Mouse (Mus musculus) heart, postnatal 36 days (tissue): ENCODE results near the gene Zfp668. TPM values are rescaled to one million over a fixed set of nuclear protein-coding genes. Genes with fewer than 3 reads are reported as not detected.
"Not testable (repeated sequence)": the region's sequence is repeated elsewhere in the genome, so short reads cannot be mapped to it uniquely, and the experiment has no call there.

Experiments
- DNase-seq, 2 experiments: peaks; one replicate each; pipeline ENCODE4 v3.0.0; 2021 to 2022
- intact Hi-C: fragments of 180-260 bp; cut with DNase I; formaldehyde crosslinking; loops from one replicate; pipeline ENCODE4 v1.15.1; 2025
- total RNA-seq, 2 experiments: library from RNA; stranded (reverse); gene quantifications; 2 replicates each; pipeline ENCODE4 v1.2.3; 2021

Gene Zfp668
- total RNA-seq, 2 experiments from 2014 or later: 3.9 to 4.3 TPM

DNA sequence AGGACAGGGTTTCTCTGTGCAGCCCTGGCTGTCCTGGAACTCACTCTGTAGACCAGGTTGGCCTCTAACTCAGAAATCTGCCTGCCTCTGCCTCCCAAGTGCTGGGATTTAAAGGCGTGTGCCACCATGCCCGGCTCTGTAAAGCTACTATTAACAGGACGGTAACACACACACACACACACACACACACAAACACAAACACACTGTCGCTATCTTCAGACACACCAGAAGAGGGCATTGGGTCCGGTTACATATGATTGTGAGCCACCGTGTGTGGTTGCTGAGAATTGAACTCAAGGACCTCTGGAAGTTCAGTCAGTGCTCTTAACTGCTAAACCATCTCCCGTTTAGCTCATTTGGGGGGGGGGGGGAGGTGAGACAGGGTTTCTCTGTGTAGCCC lies 19.3 kb upstream of the Zfp668 start:
- intact Hi-C loops: loop anchor here (2.0 to 5.0 kb wide), 2 partner anchors 17 to 94 kb away; partner anchors contain the start of gene Hsd3b7
- DNase-seq: not testable (repeated sequence)

DNA sequence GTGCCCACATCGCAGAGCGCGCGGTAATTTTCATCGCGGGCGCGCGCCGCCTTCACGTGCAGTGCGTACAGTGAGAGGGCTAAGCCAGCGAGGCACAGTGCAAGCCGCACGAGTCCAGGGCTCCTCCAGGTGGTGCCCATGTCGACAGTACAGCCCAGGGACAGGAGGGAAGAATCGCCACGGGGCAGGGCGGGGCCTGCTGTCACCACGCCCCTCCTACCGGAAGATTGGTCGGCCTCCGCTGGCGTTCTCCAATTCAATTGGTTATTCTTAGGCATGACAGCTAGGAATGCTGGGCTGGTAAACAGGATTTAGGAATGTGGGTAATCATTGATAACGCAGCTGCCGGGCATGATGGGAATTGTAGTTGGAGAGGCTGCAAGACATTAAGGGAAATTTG lies 18.8 kb upstream of the Zfp668 start, which contains the start of the genes Gm21974 and Vkorc1:
Gm21974 (minus strand) TSS at position 13 of the 400 bp plus-strand sequence.
Vkorc1 (minus strand) TSS at position 176 of the 400 bp plus-strand sequence.
- DNase-seq: peak; percentile 93

DNA sequence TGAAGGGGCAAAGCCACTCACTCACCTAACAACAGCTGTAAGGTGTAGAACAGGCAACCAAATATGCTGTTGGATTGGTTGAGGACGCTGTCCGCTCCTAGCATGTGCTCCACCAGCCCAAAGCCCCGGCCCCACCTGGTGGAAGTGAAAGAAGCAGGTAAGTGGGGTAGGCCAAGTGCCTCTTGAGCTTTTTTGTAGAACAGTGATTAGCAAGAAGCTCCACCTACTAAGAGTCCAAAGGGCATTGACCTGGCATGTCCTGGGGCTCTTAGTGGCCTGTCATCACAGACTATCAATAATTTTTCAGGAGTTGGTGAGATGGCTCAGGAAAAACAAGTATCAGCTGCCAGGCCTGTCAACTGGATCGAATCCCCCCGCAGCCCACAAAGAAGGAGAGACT lies 17.9 kb upstream of the Zfp668 start:
- intact Hi-C loops: loop anchor here (2.0 kb wide), 1 partner anchor 16 kb away; no protein-coding TSS in a partner anchor
- no peak for DNase-seq

More for the DNA sequence above, 18.8 kb upstream of the Zfp668 start, which contains the start of the genes Gm21974 and Vkorc1:
- intact Hi-C loops: loop anchor here (2.0 to 5.0 kb wide), 2 partner anchors 17 to 93 kb away; partner anchors contain the start of gene Hsd3b7

DNA sequence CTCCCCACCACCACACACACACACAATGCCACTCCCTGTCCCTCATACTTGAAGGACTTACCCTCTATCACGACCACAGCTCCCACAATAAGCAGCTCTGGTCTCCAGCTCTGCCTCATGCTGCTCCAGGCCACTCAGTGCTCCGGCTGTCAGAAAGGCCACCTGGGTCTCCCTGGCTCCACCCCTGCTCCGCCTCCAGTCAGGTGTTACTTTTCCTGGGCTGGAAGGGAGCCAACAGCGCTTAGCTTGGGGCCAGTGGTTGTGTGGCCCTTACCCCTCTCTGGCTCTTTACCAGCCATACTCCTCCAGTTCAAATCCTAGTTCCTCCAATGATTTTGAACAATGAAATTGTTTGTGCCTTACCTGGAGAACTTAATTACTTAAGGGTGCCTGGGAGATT lies 14.2 kb upstream of the Zfp668 start, which contains the start of gene Prss53:
Prss53 (minus strand) TSS at position 173 of the 400 bp plus-strand sequence.
- DNase-seq: no peak
- intact Hi-C loops: no loop called here

DNA sequence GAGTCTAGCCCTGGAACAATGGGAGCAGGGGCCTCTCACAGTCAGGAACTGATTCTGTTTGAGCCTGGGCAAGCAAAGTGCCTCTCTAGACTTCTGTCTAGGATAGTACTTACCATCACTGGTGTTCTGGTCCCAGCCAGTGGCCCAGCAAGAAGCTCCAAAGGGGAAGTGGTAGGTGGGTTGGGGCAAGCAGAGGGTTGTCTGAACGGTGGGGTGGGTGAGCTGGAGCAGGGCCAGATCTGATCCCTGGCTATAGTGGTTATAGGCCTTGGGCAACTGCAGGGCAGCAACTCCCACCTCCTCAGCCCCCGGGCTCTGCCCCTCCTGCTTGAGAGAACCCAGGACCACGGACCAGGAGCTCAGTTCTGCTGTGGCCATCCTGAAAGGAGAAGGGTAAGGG lies 12.2 kb upstream of the Zfp668 start:
- intact Hi-C loops: no loop called here
- DNase-seq: no peak

DNA sequence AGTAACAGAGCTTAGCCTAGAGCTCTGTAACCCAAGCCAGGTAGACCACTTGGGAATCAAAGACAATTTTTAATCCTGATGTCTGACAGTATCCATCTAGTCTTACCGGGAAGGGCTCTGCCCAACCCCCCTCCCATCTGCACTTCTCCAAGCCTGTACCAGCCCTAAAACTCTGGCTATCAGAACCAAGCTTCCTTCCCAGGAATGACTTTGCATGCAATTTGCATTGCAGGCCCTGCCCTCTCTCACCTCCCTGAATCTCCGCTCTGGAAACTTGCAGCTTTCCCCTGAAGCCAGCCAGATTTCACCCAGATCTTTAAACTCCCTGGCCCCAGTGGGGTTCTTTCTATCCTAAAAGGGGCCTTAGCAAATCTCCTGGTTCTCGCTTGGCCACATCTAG lies 11.2 kb upstream of the Zfp668 start:
- intact Hi-C loops: no loop called here
- no peak for DNase-seq

DNA sequence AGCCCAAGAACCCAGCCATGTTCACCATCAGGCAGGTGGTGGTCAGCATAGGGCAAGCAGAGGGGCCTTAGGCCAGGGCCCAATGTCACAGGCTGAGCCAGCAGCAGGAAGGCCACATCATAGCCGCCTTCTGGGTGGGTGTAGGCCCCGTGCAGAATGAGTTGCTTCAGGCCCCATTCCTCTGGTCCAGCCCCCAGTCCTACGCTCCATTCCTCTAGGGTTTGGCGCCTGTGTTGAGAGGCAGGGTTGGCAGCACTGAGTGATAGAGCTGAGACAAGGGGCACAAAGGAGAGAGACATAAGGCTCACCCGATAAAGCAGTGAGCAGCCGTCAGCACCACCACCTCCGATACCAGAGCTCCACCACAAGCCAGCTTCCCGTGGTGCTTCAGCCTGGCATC lies 10.6 kb upstream of the Zfp668 start:
- intact Hi-C loops: no loop called here
- no peak for DNase-seq

DNA sequence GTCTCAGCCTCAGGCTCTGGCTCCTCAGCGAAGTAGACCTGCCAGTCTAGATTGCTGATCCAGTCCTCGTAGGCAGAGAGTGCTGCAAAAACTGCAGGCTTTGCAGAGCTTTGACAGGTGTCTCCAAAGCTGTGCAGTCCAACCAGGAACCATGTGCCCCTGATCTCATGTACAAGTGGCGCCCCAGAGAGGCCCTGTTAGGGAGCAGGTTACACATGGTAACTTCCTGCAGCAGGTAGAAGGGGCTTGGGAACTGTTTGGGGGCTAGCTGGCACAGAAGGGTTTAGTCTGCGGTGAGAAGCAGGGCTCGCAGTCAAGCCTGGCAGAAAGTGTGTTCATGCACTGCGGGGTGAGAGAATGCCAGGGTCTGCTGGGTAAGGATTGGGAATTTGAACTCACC lies 9.9 kb upstream of the Zfp668 start:
- intact Hi-C loops: no loop called here

DNA sequence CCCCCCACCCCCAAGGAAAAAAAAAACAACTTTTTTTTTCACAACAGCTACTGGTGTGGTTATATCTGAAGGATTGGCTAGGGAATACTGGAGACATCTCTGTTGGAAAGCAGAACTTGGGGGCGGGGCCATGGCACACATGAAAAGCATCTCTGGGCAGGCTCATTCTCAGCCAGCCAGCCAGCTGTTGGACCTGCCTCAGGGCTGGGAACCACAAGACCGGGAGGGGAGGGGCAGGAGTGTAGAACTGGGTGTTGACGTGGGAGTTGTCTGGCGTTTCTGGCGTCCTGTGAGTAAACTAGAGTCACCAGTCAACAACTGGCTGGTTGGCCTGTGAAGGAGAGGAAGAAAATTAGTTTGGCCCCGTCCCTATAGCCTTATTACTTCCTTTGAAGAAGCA lies 9.3 kb upstream of the Zfp668 start:
- DNase-seq: peak; percentile 67 to 71
- intact Hi-C loops: no loop called here

More for the DNA sequence above, 9.9 kb upstream of the Zfp668 start:
- no peak for DNase-seq

DNA sequence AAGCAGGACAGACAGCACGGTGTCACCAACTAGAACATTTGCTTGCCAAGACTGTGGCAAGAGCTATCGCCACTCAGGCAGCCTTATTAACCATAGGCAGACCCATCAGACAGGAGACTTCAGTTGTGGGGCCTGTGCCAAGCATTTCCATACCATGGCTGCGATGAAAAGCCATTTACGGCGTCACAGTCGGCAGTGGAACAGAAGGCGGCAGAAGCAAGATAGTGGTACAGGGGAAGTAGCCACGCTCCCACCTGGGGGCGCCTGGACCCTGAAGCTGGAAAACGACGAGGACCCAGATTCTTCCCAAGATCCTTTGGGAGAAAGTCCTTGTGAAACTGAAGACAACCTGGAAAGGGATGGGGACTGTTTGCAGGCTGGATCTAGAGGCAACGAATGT lies 3.8 kb upstream of the Zfp668 start:
- no peak for DNase-seq
- intact Hi-C loops: no loop called here

DNA sequence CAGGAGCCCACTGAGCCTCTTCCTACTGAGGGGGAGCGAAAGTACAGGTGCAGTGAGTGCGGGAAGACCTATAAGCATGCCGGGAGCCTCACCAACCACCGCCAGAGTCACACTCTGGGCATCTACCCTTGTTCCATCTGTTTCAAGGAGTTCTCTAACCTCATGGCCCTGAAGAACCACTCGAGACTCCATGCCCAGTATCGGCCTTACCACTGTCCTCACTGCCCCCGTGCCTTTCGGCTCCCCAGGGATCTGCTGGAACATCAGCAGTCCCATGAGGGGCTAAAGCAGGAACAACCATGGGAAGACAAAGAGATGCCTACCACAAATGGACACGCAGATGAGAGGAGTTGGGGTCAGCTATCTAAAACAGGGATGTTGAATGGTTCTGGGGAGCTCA lies 2.7 kb upstream of the Zfp668 start:
- intact Hi-C loops: loop anchor here (2.0 to 5.0 kb wide), 2 partner anchors 16 to 102 kb away; partner anchors contain the start of genes Gm21974, Setd1a and Vkorc1
- DNase-seq: no peak

DNA sequence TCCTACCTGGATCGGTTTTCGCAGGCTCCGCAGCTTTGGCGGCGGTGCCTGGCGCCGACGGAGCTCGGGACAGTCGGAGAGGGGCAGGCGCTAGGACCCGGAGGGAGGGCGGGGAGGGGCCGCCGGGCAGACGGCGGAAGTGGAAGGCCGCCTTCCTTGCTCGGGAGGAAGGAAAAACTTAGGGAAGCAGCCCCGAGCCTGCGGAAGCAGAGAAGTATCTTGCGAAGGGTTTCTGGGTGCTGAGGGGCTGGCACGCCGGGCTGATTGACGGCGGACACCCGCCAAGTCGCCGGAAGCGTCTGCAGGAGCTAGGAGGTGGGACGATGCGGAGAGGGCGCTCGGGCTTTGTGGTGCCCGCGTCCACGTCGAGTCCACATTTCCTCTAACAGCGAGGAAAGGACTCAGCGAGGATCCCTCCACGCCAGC lies 574 bp downstream of the Zfp668 start, which contains the start of gene Zfp646:
Zfp646 (plus strand) TSS at position 181 of the 426 bp plus-strand sequence.
- DNase-seq: peak; percentile 74 to 85
- intact Hi-C loops: loop anchor here (5.0 kb wide), 1 partner anchor 99 kb away; the partner anchor contains the start of gene Setd1a

DNA sequence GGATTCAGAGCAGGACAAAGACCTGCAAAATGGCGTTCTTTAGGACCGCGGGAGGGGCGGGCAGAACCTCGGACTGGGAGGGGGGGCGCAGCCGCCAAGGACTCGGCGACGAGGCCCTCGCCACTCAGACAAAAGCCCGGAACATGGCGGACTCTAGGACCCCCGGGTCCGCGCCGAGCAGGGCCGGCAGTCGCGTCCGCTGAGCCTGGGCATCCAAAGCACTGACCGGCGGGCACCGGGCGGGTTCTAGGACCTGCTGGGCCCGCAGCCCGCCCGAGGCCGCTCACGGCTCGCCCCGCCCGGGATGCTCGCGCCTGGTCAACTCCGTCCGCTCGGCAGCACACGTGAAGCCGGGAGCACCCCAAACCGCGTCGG lies 1.0 kb downstream of the Zfp668 start:
- DNase-seq: peak; percentile 91 to 92
- intact Hi-C loops: loop anchor here (1.0 to 5.0 kb wide), 3 partner anchors 34 to 98 kb away; partner anchors contain the start of genes Hsd3b7 and Setd1a

DNA sequence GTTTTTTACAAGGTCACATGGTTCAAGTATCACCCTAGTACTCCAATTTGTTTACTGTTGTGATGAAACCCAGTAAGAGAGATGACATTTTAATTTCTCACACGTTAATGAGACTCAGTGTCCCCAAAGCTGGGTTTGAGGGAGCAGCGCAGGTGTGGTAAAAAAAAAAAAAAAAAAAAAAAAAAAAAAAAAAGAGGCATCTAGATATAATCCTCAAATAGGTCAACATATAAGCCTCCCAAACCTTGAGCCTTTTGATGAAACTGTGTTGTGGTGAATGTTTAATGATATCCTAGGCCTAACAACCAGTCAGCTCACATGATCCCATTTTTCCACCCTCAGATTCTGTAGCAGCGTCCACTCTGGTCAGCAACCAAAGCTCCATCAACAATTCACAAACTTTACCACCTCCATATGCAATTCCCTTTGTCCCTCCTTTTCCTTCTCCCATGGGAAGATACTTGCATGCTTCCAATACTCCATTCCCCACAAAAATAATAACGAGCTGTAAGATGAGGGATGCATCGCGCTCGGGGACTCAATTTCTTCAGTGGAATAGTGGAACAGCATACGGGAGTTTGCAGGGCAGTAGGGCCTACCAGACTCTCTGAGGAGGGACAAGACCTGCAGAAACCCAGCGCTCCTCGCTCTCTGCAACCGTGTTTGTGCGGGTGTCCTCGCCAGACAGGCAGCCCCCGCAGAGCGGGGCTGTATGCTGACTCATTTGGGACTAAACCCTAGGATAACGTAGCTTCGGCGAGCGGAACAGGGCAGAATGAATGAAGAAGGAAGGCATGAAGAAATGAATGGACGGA lies 1.6 kb downstream of the Zfp668 start:
- intact Hi-C loops: loop anchor here (1.0 to 5.0 kb wide), 3 partner anchors 34 to 98 kb away; partner anchors contain the start of genes Hsd3b7 and Setd1a

DNA sequence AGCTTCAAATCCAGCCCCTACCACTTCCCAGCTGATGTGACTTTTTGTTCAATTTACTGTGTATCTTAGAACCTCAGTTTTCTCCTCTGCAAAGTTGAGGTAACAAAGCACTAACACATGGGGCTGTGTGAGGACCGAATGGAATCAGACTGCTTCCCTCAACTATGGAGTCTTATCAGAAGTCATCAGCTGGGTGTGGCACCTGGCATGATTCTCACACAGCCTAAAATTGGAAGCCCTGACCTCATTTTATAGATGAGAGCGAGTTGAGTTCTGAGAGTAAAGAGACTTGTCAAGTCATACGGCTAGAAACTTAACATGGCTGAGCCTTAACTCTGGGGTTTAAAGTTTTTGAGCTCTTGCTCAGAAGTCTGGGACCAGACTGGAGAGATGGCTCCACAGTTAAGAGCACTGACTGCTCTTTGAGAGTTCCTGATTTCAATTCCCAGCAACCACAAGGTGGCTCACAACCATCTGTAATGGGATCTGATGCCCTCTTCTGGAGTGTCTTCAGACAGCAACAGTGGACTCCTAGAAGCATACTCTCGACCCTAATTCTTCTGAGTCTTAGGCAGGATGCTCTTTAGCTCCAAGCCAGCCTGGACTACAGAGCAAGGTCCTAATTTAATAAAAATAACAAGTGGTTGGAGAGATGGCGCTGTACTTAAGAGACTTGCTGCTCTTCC lies 6.3 kb downstream of the Zfp668 start:
- DNase-seq: no peak
- intact Hi-C loops: no loop called here

More for the DNA sequence above, 1.6 kb downstream of the Zfp668 start:
- no peak for DNase-seq

DNA sequence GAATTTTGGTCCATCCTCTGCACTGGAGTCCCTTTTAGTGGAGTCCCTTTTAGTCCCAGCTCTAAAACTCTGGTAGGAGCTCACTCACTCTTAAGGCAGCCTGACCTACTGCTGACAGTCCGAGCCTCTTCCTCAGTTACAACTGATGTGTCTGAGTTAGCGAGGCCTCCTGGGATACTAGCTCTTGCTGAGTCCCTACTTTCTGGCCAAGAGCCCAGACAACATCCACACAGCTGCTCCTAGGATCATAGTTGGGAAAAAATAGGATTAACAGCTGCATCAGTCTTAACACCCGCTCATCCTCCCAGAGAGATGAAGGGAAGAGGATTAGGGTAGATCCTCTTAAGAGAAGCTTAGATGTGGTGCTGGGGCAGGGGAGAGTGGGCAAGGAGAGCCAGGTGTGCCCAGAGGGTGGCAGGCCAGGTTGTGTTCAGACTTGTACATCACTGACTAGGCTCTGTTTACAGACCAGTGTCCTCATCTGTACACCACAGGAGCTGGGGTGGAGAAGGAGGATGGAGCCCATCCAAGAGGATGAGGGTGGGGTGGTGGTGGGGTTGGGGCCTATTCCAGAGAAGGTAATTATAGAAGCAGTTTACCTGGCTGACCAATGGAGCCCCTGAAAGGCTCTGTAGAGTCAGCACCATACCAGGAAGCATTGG lies 7.3 kb downstream of the Zfp668 start:
- intact Hi-C loops: no loop called here
- DNase-seq: no peak

DNA sequence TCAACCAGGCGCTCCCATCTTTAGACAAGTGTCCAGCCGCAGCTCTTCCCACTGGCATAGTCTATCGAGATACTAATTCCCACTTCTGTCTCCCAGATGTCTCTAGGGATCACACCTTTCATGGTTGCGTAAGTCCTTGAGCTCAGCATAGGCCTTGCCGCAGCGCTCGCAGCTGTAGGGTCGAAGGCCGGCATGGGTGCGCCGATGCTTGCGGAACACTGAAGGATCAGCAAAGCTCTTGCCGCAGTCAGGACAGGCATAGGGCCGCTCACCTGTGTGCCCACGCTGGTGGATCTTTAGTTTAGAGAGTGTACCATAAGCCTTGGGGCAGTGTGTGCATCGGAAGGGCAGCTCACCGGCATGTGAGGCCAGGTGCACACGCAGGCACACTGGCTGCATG lies 9.0 kb downstream of the Zfp668 start:
- DNase-seq: no peak
- intact Hi-C loops: no loop called here

DNA sequence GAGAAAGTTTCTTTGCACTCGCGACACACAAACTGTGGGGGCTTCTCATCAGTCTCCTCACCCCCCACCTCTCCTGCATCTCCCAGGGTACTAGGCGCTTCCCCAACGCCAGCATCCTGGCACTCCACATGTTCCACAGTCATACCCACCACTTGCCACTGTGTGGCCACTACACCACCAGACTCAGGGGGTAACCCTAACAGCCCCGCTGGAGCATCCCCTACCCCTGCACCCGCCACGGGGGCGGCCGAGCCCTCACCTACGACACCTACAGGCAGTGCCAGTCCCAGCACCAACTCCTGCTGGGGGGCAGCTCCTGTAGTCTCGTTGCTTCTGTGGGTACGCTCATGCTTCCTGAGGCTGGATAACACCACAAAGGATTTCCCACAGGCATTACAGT lies 10.2 kb downstream of the Zfp668 start:
- intact Hi-C loops: no loop called here
- no peak for DNase-seq

DNA sequence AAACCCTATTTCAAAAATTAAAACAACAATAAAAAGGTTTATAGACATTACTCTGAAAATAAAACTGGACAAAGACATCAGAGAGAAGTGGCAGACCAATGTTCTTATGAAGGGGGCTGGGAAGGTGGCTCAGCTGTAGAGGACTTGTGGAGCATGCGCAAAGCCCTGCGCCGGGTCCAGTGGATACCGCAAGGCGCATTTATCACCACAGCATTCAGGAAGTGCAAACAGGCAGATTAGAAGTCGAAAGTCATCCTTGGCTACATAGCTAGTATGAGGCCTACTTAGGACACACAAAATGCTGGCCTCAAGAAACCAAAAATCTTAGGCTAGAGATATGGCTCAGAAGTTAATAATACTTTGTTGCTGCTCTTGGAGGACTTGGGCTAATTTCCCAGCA lies 18.4 kb downstream of the Zfp668 start:
- intact Hi-C loops: no loop called here
- DNase-seq: no peak

DNA sequence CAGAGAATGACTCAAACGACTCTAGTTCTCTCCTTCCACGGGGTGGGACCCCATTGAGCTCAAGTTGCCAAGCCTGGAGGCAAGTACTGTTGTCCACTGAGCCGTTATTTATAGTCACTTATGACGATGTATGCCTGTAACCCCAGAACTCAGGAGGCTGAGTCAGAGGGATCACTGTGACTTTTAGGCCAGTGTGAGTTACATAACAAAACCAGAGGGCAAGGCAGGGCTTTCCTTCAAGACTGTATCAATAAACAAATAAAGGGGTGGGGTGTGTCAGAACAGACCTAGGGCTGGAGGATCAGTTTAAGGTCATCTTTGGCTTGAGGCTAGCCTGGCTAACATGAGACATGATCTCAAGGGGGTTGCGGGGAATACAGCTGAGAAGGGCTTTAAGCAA lies 25.7 kb downstream of the Zfp668 start:
- intact Hi-C loops: no loop called here
- peak in 1 of 2 experiments; percentile 19 for DNase-seq
